Mouse (Mus musculus): Measurements from ENCODE around the gene Slc9a9.

- TF ChIP-seq TAL1 (IDR thresholded peaks at IDR 0.05; ENCODE audit: low read length) = no peak
- TF ChIP-seq GATA1 (IDR thresholded peaks at IDR 0.05; ENCODE audit: low read length) = no peak
Observed at GRCm38 (mm10) chr9:94976191-94976590, 306.5 kb downstream of the Slc9a9 start.
